ENCODE assay signal across 16 mouse cellular contexts in genomic region chr7:57778754-57779153, GRCm38 (mm10).
"Had no signal": no experiment of that assay in that cellular context is flagged by ENCODE, and none has a peak within 500 bp of the region (broad histone marks: within the 10 kb centered on the region; RNA-seq: fewer than 3 reads in every experiment).

No protein-coding gene starts in this region.

- H3K4me1 ChIP-seq: kidney, embryonic 15.5 days; limb, embryonic 10.5 days; liver, embryonic 15.5 days; megakaryocyte, embryonic 14.5 days; neural tube, embryonic 15.5 days had no signal

- H3K36me3 ChIP-seq: kidney, embryonic 15.5 days; limb, embryonic 10.5 days; liver, embryonic 15.5 days; midbrain, embryonic 12.5 days; neural tube, embryonic 15.5 days had no signal

- H3K4me3 ChIP-seq: kidney, embryonic 15.5 days; left cerebral cortex, adult 2 months; limb, embryonic 10.5 days; liver, embryonic 15.5 days; megakaryocyte, embryonic 14.5 days; midbrain, embryonic 12.5 days; myocyte; neural tube, embryonic 15.5 days had no signal

- H3K9me3 ChIP-seq: kidney, embryonic 15.5 days; limb, embryonic 10.5 days; liver, embryonic 15.5 days; megakaryocyte, embryonic 14.5 days; midbrain, embryonic 12.5 days; neural tube, embryonic 15.5 days had no signal

- H3K27me3 ChIP-seq: kidney, embryonic 15.5 days; liver, embryonic 15.5 days; megakaryocyte, embryonic 14.5 days; midbrain, embryonic 12.5 days; neural tube, embryonic 15.5 days had no signal

- DNase-seq: kidney, postnatal 25 days; lung, adult 2 months; lung, postnatal 10 days; lung, postnatal 4 days; thymus, adult 18-20 months; thymus, postnatal 14 days had no signal

- H3K4me2 ChIP-seq: kidney, embryonic 15.5 days; liver, embryonic 11.5 days; liver, embryonic 15.5 days; midbrain, embryonic 12.5 days; neural tube, embryonic 15.5 days had no signal

- H3K9ac ChIP-seq: kidney, embryonic 15.5 days; liver, embryonic 15.5 days; midbrain, embryonic 12.5 days; neural tube, embryonic 15.5 days had no signal

- H3K27ac ChIP-seq: kidney, embryonic 15.5 days; left cerebral cortex, adult 2 months; limb, embryonic 10.5 days; liver, embryonic 15.5 days; midbrain, embryonic 12.5 days; neural tube, embryonic 15.5 days; stomach, postnatal 0 days had no signal
